Mouse (Mus musculus) embryonic facial prominence, embryonic 14.5 days (tissue): Measurements from ENCODE around the gene Gtf2a2. TPM values are rescaled to one million over a fixed set of nuclear protein-coding genes. Genes with fewer than 3 reads are reported as not detected.

Experiments used
- ATAC-seq: fragments of 200-750 bp; cut with Nextera tagmentation; 2 replicates; pipeline ENCODE4 v1.8.0; 2017; ENCODE audit warnings: low read depth, moderate number of reproducible peaks, moderate TSS enrichment
- DNase-seq: peaks from one replicate; pipeline ENCODE4 v3.0.0-alpha.2; 2015; ENCODE audit warnings: low spot score
- H3K27ac ChIP-seq: fragments of 300-500 bp; sonication (generic); replicated peaks from 2 replicates; pipeline ENCODE4 v1.5.1; 2014; ENCODE audit warnings: low read depth, mild to moderate bottlenecking, low read length, moderate library complexity
- H3K27me3 ChIP-seq: fragments of 300-500 bp; sonication (generic); replicated peaks from 2 replicates; pipeline ENCODE4 v1.6.1; 2014; ENCODE audit warnings: low read length; ENCODE audit not compliant: control insufficient read depth, insufficient read depth
- H3K36me3 ChIP-seq: fragments of 300-500 bp; sonication (generic); 2 replicates; pipeline ENCODE4 v1.6.1; 2014; ENCODE audit warnings: low read length, mixed read lengths; ENCODE audit not compliant: control insufficient read depth, insufficient read depth
- H3K4me1 ChIP-seq: fragments of 300-500 bp; sonication (generic); 2 replicates; pipeline ENCODE4 v1.6.1; 2014; ENCODE audit warnings: antibody characterized with exemption, low read length; ENCODE audit not compliant: control insufficient read depth, insufficient read depth
- H3K4me2 ChIP-seq: fragments of 300-500 bp; sonication (generic); 2 replicates; pipeline ENCODE4 v1.6.1; 2014; ENCODE audit warnings: low read depth, mild to moderate bottlenecking, low read length, moderate library complexity, mixed read lengths
- H3K4me3 ChIP-seq: fragments of 300-500 bp; sonication (generic); 2 replicates; pipeline ENCODE4 v1.5.1; 2014; ENCODE audit warnings: low read depth, mild to moderate bottlenecking, low read length
- H3K9ac ChIP-seq: fragments of 300-500 bp; sonication (generic); 2 replicates; pipeline ENCODE4 v1.6.1; 2014; ENCODE audit warnings: low read depth, mild to moderate bottlenecking, low read length, moderate library complexity, mixed read lengths
- H3K9me3 ChIP-seq: fragments of 300-500 bp; sonication (generic); 2 replicates; pipeline ENCODE4 v1.6.1; 2016; ENCODE audit warnings: low read length; ENCODE audit not compliant: control insufficient read depth
- WGBS: fragments of 180-500 bp; shearing (Covaris S2); extraction: QIAGEN DNeasy Blood & Tissue Kit; methylation state at CpG from one replicate; pipeline ENCODE4 v1.1.7; 2014; 5-methylcytosine and 5-hydroxymethylcytosine counted together
- polyA plus RNA-seq: library from polyadenylated mRNA; unstranded; fragments of >200 nt; fragmentation: Nextera tagmentation; extraction: Ambion mirVana; gene quantifications from 2 replicates; pipeline ENCODE4 v1.2.1, GENCODE M21; 2014

Gtf2a2 gene
- polyA plus RNA-seq, 1 experiment from 2014 or later: 192 TPM

DNA sequence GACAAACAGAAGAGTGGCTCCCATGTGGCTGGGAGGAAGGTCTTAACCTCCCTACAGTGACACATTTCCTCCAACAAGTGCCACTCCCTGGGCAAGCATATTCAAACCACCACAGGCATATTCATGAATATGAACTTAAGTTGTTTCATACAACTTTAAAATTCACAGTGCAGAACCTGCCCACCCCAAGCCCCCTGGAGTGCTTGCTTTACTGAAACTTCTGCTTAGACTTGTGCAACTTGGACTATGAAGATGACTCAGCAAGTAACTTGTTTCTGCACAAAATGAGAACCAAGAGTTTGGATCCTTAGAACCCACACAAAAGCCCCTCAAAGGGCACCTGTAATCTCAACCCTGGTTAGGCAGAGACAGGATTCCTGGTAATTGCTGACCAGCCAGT lies 12.3 kb downstream of the Gtf2a2 start:
- no peaks in the 10 kb centered on the region for H3K27me3 ChIP-seq
- ATAC-seq (no peak), DNase-seq (no peak)
- no peak overlapping the region for H3K9ac ChIP-seq
- H3K4me2 ChIP-seq: no peak overlapping the region
- H3K36me3 ChIP-seq: peaks cover 30% of the 10 kb centered on the region
- no peaks in the 10 kb centered on the region for H3K4me1 ChIP-seq
- H3K27ac ChIP-seq: no peak overlapping the region
- H3K9me3 ChIP-seq: no peaks in the 10 kb centered on the region
- no peak overlapping the region for H3K4me3 ChIP-seq

- Histone ChIP-seq H3K27me3 (no peaks in the 10 kb centered on the region), H3K9ac (no peak overlapping the region), H3K36me3 (peaks cover 23% of the 10 kb centered on the region), H3K9me3 (no peaks in the 10 kb centered on the region), H3K4me2 (no peak overlapping the region), H3K4me3 (no peak overlapping the region), H3K27ac (no peak overlapping the region), H3K4me1 (no peaks in the 10 kb centered on the region)
- ATAC-seq (no peak), DNase-seq (no peak)
- 80% methylated on average over 2 of the region's 2 CpGs for WGBS
Observed at GRCm38 (mm10) chr9:70025365-70026012, 13.1 kb downstream of the Gtf2a2 start.

- WGBS: 94% methylated on average over 1 of the region's 1 CpGs
- H3K4me1 ChIP-seq: no peaks in the 10 kb centered on the region
- H3K27ac ChIP-seq: no peak overlapping the region
- H3K9ac ChIP-seq: no peak overlapping the region
- H3K4me3 ChIP-seq: no peak overlapping the region
- no peak for ATAC-seq
- no peaks in the 10 kb centered on the region for H3K36me3 ChIP-seq
- no peaks in the 10 kb centered on the region for H3K27me3 ChIP-seq
- DNase-seq: no peak
- no peaks in the 10 kb centered on the region for H3K9me3 ChIP-seq
- no peak overlapping the region for H3K4me2 ChIP-seq
Observed at GRCm38 (mm10) chr9:70032167-70032566, 19.8 kb downstream of the Gtf2a2 start.

- Histone ChIP-seq H3K4me2 (no peak overlapping the region), H3K9ac (no peak overlapping the region), H3K9me3 (no peaks in the 10 kb centered on the region), H3K27me3 (no peaks in the 10 kb centered on the region), H3K4me1 (no peaks in the 10 kb centered on the region), H3K36me3 (no peaks in the 10 kb centered on the region), H3K4me3 (no peak overlapping the region), H3K27ac (no peak overlapping the region)
- ATAC-seq: no peak
- no peak for DNase-seq
- 70% methylated on average over 9 of the region's 9 CpGs for WGBS
Observed at GRCm38 (mm10) chr9:70033056-70033455, 20.7 kb downstream of the Gtf2a2 start.

- H3K4me1 ChIP-seq: no peaks in the 10 kb centered on the region
- whole genome bisulfite sequencing: 88% methylated on average over 7 of the region's 7 CpGs
- no peaks in the 10 kb centered on the region for H3K27me3 ChIP-seq
- no peak overlapping the region for H3K4me2 ChIP-seq
- ATAC-seq (no peak), DNase-seq (no peak)
- H3K27ac ChIP-seq: no peak overlapping the region
- no peak overlapping the region for H3K4me3 ChIP-seq
- H3K9ac ChIP-seq: no peak overlapping the region
- peaks cover 3% of the 10 kb centered on the region; the same call in 1 of the 2 replicates for H3K9me3 ChIP-seq
- no peaks in the 10 kb centered on the region for H3K36me3 ChIP-seq
Observed at GRCm38 (mm10) chr9:70034702-70035101, 22.4 kb downstream of the Gtf2a2 start.

- Histone ChIP-seq H3K27me3 (no peaks in the 10 kb centered on the region), H3K9me3 (peaks cover 3% of the 10 kb centered on the region; the same call in 1 of the 2 replicates), H3K4me3 (no peak overlapping the region), H3K4me1 (no peaks in the 10 kb centered on the region), H3K4me2 (no peak overlapping the region), H3K27ac (no peak overlapping the region), H3K36me3 (no peaks in the 10 kb centered on the region), H3K9ac (no peak overlapping the region)
- DNase-seq: no peak
- ATAC-seq: no peak
- WGBS: 73% methylated on average over 4 of the region's 4 CpGs
Observed at GRCm38 (mm10) chr9:70036646-70037045, 24.3 kb downstream of the Gtf2a2 start.

DNA sequence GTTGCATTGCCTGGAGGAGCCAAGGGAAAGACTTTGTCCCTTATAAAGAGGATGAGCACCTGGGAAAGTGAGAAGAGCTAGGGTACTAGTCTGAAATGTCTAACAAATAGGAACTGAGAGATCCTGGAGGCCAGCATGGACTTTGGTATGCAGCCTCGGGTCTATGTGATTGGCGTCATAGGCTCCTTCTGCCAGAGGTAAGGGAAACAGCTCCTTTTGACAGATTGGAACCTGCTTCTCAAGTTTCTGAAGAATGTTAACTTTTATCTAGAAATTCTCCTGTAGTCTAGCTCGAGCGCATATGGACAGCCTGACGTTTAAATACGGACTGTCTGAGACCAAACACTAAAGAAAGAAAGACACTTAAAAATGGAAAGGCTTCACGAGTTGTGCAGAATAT lies 25.6 kb downstream of the Gtf2a2 start, which contains the start of gene Gcnt3:
Gene Gcnt3, minus strand, starts transcription at position 101 of the 400 bp plus-strand sequence.
- H3K4me2 ChIP-seq: no peak within 1 kb of the TSS
- WGBS: 74% methylated on average over 7 of the region's 7 CpGs

GRCm38 (mm10) chr9:70039597-70040385 lies 27.4 kb downstream of the Gtf2a2 start:
- Histone ChIP-seq H3K9ac (no peak overlapping the region), H3K27ac (no peak overlapping the region)
- 80% methylated on average over 6 of the region's 6 CpGs for WGBS

More for the DNA sequence above, 25.6 kb downstream of the Gtf2a2 start, which contains the start of gene Gcnt3:
- no peak within 1 kb of the TSS for H3K27ac ChIP-seq
- no peaks in the 10 kb centered on the region for H3K4me1 ChIP-seq
- ATAC-seq: no peak
- peaks cover 3% of the 10 kb centered on the region; the same call in 1 of the 2 replicates for H3K9me3 ChIP-seq
- no peak for DNase-seq
- no peak within 1 kb of the TSS for H3K4me3 ChIP-seq
- no peaks in the 10 kb centered on the region for H3K27me3 ChIP-seq
- no peaks in the 10 kb centered on the region for H3K36me3 ChIP-seq
- H3K9ac ChIP-seq: no peak within 1 kb of the TSS

More at GRCm38 (mm10) chr9:70039597-70040385, 27.4 kb downstream of the Gtf2a2 start:
- no peak overlapping the region for H3K4me3 ChIP-seq
- H3K27me3 ChIP-seq: no peaks in the 10 kb centered on the region
- H3K4me2 ChIP-seq: no peak overlapping the region
- ATAC-seq (no peak), DNase-seq (no peak)
- H3K36me3 ChIP-seq: no peaks in the 10 kb centered on the region
- peaks cover 3% of the 10 kb centered on the region; the same call in 1 of the 2 replicates for H3K9me3 ChIP-seq
- H3K4me1 ChIP-seq: no peaks in the 10 kb centered on the region
